Mouse (Mus musculus): ENCODE results near the gene Prpf31.

Prpf31 gene

GRCm38 (mm10) chr7:3610437-3610836 lies 19.3 kb upstream of the Prpf31 start:
- ChIA-PET POLR2A (interaction anchor here (0.8 to 2.2 kb wide), 7 partner anchors 19 to 95 kb away, joined by 3 to 10 read pairs (median 7); partner anchors contain the start of genes Mboat7 (in 2 of the 4), Cnot3 (in 1 of the 4), Prpf31 (in 1 of the 4) and Tfpt (in 1 of the 4)), CTCF (interaction anchor here in 1 of 4 experiments (1.2 kb wide), 1 partner anchor 170 kb away, joined by 3 read pairs; no protein-coding TSS in a partner anchor)

- ChIA-PET POLR2A (interaction anchor here (0.6 to 2.4 kb wide), 23 partner anchors 12 to 94 kb away, joined by 3 to 13 read pairs (median 6); partner anchors contain the start of genes Mboat7 (in 4 of the 4), Prpf31 (in 3 of the 4), Tfpt (in 3 of the 4) and Tsen34 (in 3 of the 4)), CTCF (interaction anchor here in 1 of 4 experiments (1.2 to 1.3 kb wide), 2 partner anchors 34 to 171 kb away, joined by 3 to 4 read pairs; partner anchors contain the start of gene Cnot3)
Observed at GRCm38 (mm10) chr7:3611006-3611405, 18.8 kb upstream of the Prpf31 start.

GRCm38 (mm10) chr7:3614021-3614420 lies 15.8 kb upstream of the Prpf31 start:
- CTCF ChIA-PET, result no interaction called here
- POLR2A ChIA-PET, result interaction anchor here in 1 of 4 experiments (1.4 kb wide), 1 partner anchor 31 kb away, joined by 5 read pairs; the partner anchor contains the start of gene Cnot3

- POLR2A ChIA-PET, result interaction anchor here in 2 of 4 experiments (0.6 to 5.2 kb wide), 17 partner anchors 8 to 508 kb away, joined by 3 to 75 read pairs (median 13); partner anchors contain the start of genes Cnot3 (in 2 of the 2), Mboat7 (in 2 of the 2), Tsen34 (in 2 of the 2) and Leng1 (in 1 of the 2)
- CTCF ChIA-PET, result interaction anchor here in 3 of 4 experiments (1.0 to 2.3 kb wide), 6 partner anchors 9 to 811 kb away, joined by 4 to 17 read pairs (median 7); partner anchors contain the start of genes Cnot3 (in 1 of the 3), Mboat7 (in 1 of the 3), Prpf31 (in 1 of the 3) and Tfpt (in 1 of the 3)
Observed at GRCm38 (mm10) chr7:3616057-3616388, 13.8 kb upstream of the Prpf31 start, which contains the start of gene Oscar. Gene Oscar, minus strand, starts transcription at chr7:3616157.

GRCm38 (mm10) chr7:3616389-3617241 lies 13.2 kb upstream of the Prpf31 start:
- ChIA-PET CTCF (interaction anchor here (0.5 to 2.3 kb wide), 37 partner anchors 9 to 907 kb away, joined by 3 to 25 read pairs (median 4); partner anchors contain the start of genes Mboat7 (in 3 of the 4), Cnot3 (in 2 of the 4), Prpf31 (in 2 of the 4) and Tfpt (in 2 of the 4)), POLR2A (interaction anchor here (0.6 to 5.2 kb wide), 70 partner anchors 9 to 1196 kb away, joined by 3 to 75 read pairs (median 4); partner anchors contain the start of genes Cnot3 (in 4 of the 4), Prpf31 (in 4 of the 4), Tfpt (in 4 of the 4) and Mboat7 (in 3 of the 4))

GRCm38 (mm10) chr7:3617242-3617995 lies 12.4 kb upstream of the Prpf31 start, which contains the start of gene Ndufa3:
Gene Ndufa3, plus strand, starts transcription at chr7:3617373.
- ChIA-PET CTCF (interaction anchor here (0.6 to 2.3 kb wide), 34 partner anchors 9 to 906 kb away, joined by 3 to 25 read pairs (median 4); partner anchors contain the start of genes Mboat7 (in 3 of the 4), Cnot3 (in 2 of the 4), Prpf31 (in 2 of the 4) and Tfpt (in 2 of the 4)), POLR2A (interaction anchor here (0.6 to 5.2 kb wide), 73 partner anchors 9 to 1195 kb away, joined by 3 to 75 read pairs (median 4); partner anchors contain the start of genes Cnot3 (in 4 of the 4), Prpf31 (in 4 of the 4), Tfpt (in 4 of the 4) and Mboat7 (in 3 of the 4))

- ChIA-PET CTCF (no interaction called here), POLR2A (interaction anchor here (1.1 to 30.5 kb wide), 23 partner anchors 8 to 873 kb away, joined by 3 to 772 read pairs (median 11); partner anchors contain the start of genes Cnot3 (in 3 of the 4), Mboat7 (in 3 of the 4), Ndufa3 (in 3 of the 4) and Tsen34 (in 3 of the 4))
Observed at GRCm38 (mm10) chr7:3629030-3629429, 755 bp upstream of the Prpf31 start.

- ChIA-PET POLR2A (interaction anchor here (0.6 to 30.5 kb wide), 44 partner anchors 9 to 1109 kb away, joined by 3 to 772 read pairs (median 6); partner anchors contain the start of genes Cnot3 (in 4 of the 4), Ndufa3 (in 4 of the 4), Leng1 (in 3 of the 4) and Mboat7 (in 3 of the 4)), CTCF (interaction anchor here (0.6 to 1.7 kb wide), 6 partner anchors 13 to 841 kb away, joined by 3 to 8 read pairs (median 6); partner anchors contain the start of gene Ndufa3 (in 3 of the 4))
Observed at GRCm38 (mm10) chr7:3630478-3630815, 662 bp downstream of the Prpf31 start.

- ChIA-PET POLR2A (interaction anchor here (1.0 to 30.5 kb wide), 20 partner anchors 8 to 835 kb away, joined by 3 to 772 read pairs (median 24); partner anchors contain the start of genes Mboat7 (in 3 of the 4), Tsen34 (in 3 of the 4), Leng1 (in 2 of the 4) and Ndufa3 (in 2 of the 4)), CTCF (interaction anchor here in 2 of 4 experiments (1.1 to 3.3 kb wide), 2 partner anchors 27 to 1634 kb away, joined by 4 to 12 read pairs; partner anchors contain the start of genes Ndufa3 (in 1 of the 2) and Oscar (in 1 of the 2))
Observed at GRCm38 (mm10) chr7:3643412-3643811, 13.6 kb downstream of the Prpf31 start.

GRCm38 (mm10) chr7:3643843-3644242 lies 14.1 kb downstream of the Prpf31 start:
- ChIA-PET POLR2A (interaction anchor here (0.7 to 30.5 kb wide), 79 partner anchors 8 to 1371 kb away, joined by 3 to 772 read pairs (median 6); partner anchors contain the start of genes Leng1 (in 3 of the 4), Mboat7 (in 3 of the 4), Ndufa3 (in 3 of the 4) and Prpf31 (in 3 of the 4)), CTCF (interaction anchor here in 3 of 4 experiments (0.9 to 3.3 kb wide), 8 partner anchors 15 to 864 kb away, joined by 3 to 25 read pairs (median 6); partner anchors contain the start of genes Ndufa3 (in 2 of the 3), Leng1 (in 1 of the 3), Mboat7 (in 1 of the 3) and Oscar (in 1 of the 3))

- CTCF ChIA-PET, result interaction anchor here in 3 of 4 experiments (0.7 to 3.3 kb wide), 15 partner anchors 10 to 1148 kb away, joined by 3 to 25 read pairs (median 4); partner anchors contain the start of genes Ndufa3 (in 2 of the 3), Leng1 (in 1 of the 3), Mboat7 (in 1 of the 3) and Oscar (in 1 of the 3)
Observed at GRCm38 (mm10) chr7:3644348-3644671, 14.5 kb downstream of the Prpf31 start.

GRCm38 (mm10) chr7:3644672-3645487 lies 15.1 kb downstream of the Prpf31 start, which contains the start of gene Cnot3:
Gene Cnot3, plus strand, starts transcription at chr7:3645268.
- POLR2A ChIA-PET, result interaction anchor here (0.6 to 30.5 kb wide), 157 partner anchors 7 to 1455 kb away, joined by 3 to 772 read pairs (median 5); partner anchors contain the start of genes Leng1 (in 4 of the 4), Mboat7 (in 4 of the 4), Ndufa3 (in 4 of the 4) and Prpf31 (in 4 of the 4)

More at GRCm38 (mm10) chr7:3644348-3644671, 14.5 kb downstream of the Prpf31 start:
- POLR2A ChIA-PET, result interaction anchor here (0.7 to 30.5 kb wide), 127 partner anchors 8 to 1387 kb away, joined by 3 to 772 read pairs (median 5); partner anchors contain the start of genes Leng1 (in 4 of the 4), Prpf31 (in 4 of the 4), Tfpt (in 4 of the 4) and Mboat7 (in 3 of the 4)

GRCm38 (mm10) chr7:3645488-3646025 lies 15.8 kb downstream of the Prpf31 start:
- ChIA-PET CTCF (interaction anchor here in 3 of 4 experiments (0.7 to 3.3 kb wide), 11 partner anchors 13 to 864 kb away, joined by 3 to 25 read pairs (median 5); partner anchors contain the start of genes Ndufa3 (in 2 of the 3), Leng1 (in 1 of the 3), Oscar (in 1 of the 3) and Tmc4 (in 1 of the 3)), POLR2A (interaction anchor here (0.5 to 30.5 kb wide), 130 partner anchors 7 to 1455 kb away, joined by 3 to 772 read pairs (median 5); partner anchors contain the start of genes Leng1 (in 4 of the 4), Mboat7 (in 4 of the 4), Ndufa3 (in 4 of the 4) and Prpf31 (in 4 of the 4))

More at GRCm38 (mm10) chr7:3644672-3645487, 15.1 kb downstream of the Prpf31 start, which contains the start of gene Cnot3:
- CTCF ChIA-PET, result interaction anchor here in 3 of 4 experiments (0.7 to 3.3 kb wide), 18 partner anchors 11 to 1148 kb away, joined by 3 to 25 read pairs (median 4); partner anchors contain the start of genes Ndufa3 (in 2 of the 3), Leng1 (in 1 of the 3), Mboat7 (in 1 of the 3) and Oscar (in 1 of the 3)

- CTCF ChIA-PET, result interaction anchor here in 2 of 4 experiments (1.1 to 3.3 kb wide), 3 partner anchors 19 to 30 kb away, joined by 4 to 25 read pairs (median 12); partner anchors contain the start of genes Ndufa3 (in 2 of the 2), Leng1 (in 1 of the 2) and Oscar (in 1 of the 2)
- POLR2A ChIA-PET, result interaction anchor here (0.5 to 30.5 kb wide), 57 partner anchors 6 to 1192 kb away, joined by 3 to 772 read pairs (median 13); partner anchors contain the start of genes Leng1 (in 4 of the 4), Mboat7 (in 4 of the 4), Ndufa3 (in 3 of the 4) and Prpf31 (in 3 of the 4)
Observed at GRCm38 (mm10) chr7:3646188-3646587, 16.4 kb downstream of the Prpf31 start.
